In genomic region chr13:110690501-110691255, GRCm38 (mm10) we compare ENCODE assay signal across 9 mouse cellular contexts.
A peak's percentile ranks its signal among the peaks of the same experiment; 100 is the strongest.
DNase-seq lines count a peak whose midpoint lies in the region; ATAC-seq lines count a peak whose summit lies in the region.
"Had no signal": no experiment of that assay in that cellular context is flagged by ENCODE, and none has a peak within 500 bp of the region (broad histone marks: within the 10 kb centered on the region; RNA-seq: fewer than 3 reads in every experiment).

No protein-coding gene starts in this region.

- H3K4me1 ChIP-seq in embryonic facial prominence, embryonic 11.5 days (ENCODE audit: control insufficient read depth, insufficient read depth, low read length): no peaks in the 10 kb centered on the region
- peaks cover 30% of the 10 kb centered on the region for H3K4me1 ChIP-seq in embryonic facial prominence, embryonic 10.5 days
- H3K4me1 ChIP-seq in intestine, embryonic 16.5 days (ENCODE audit: control insufficient read depth, insufficient read depth, low read length): no peaks in the 10 kb centered on the region

- peak; percentile 38 for DNase-seq in embryonic facial prominence, embryonic 11.5 days (ENCODE audit: low spot score)
- DNase-seq in embryonic facial prominence, embryonic 10.5 days (ENCODE audit: low spot score): no peak
- DNase-seq in urinary bladder, postnatal 14 days (ENCODE audit: low spot score): peak; percentile 34
- no peak for DNase-seq in urinary bladder, postnatal 10 days (ENCODE audit: low spot score)
- peak; percentile 53 for DNase-seq in kidney, adult 18-20 months
- DNase-seq in c-Kit-positive CD71-positive TER-119-positive erythroid progenitor cells, embryonic 14.5 days (ENCODE audit: low spot score): no peak

- no peak for ATAC-seq in embryonic facial prominence, embryonic 11.5 days (replicated peaks; ENCODE audit: insufficient number of reproducible peaks, low FRiP score, low TSS enrichment, low read depth)
- no peak for ATAC-seq in intestine, embryonic 16.5 days
- no peak for ATAC-seq in megakaryocyte, adult 5-6 weeks (ENCODE audit: poor library complexity, severe bottlenecking)

- 43% methylated on average over 10 of the region's 10 CpGs for WGBS in embryonic facial prominence, embryonic 11.5 days
- WGBS in embryonic facial prominence, embryonic 10.5 days: 58% methylated on average over 10 of the region's 10 CpGs
- WGBS in intestine, embryonic 16.5 days: 27% methylated on average over 10 of the region's 10 CpGs

- H3K9ac ChIP-seq in embryonic facial prominence, embryonic 11.5 days (replicated peaks; ENCODE audit: low read length): no peak overlapping the region
- H3K9ac ChIP-seq in intestine, embryonic 16.5 days (ENCODE audit: low read depth, low read length): no peak overlapping the region
- H3K9ac ChIP-seq: limb, embryonic 15.5 days had no signal

- H3K27me3 ChIP-seq in embryonic facial prominence, embryonic 11.5 days (ENCODE audit: control insufficient read depth, insufficient read depth, low read length): no peaks in the 10 kb centered on the region
- H3K27me3 ChIP-seq in embryonic facial prominence, embryonic 10.5 days (replicated peaks; ENCODE audit: low read depth, poor library complexity, severe bottlenecking): no peaks in the 10 kb centered on the region
- H3K27me3 ChIP-seq in intestine, embryonic 16.5 days (replicated peaks; ENCODE audit: control insufficient read depth, insufficient read depth, low read length): no peaks in the 10 kb centered on the region
- H3K27me3 ChIP-seq: limb, embryonic 15.5 days had no signal

- no peak overlapping the region for H3K4me2 ChIP-seq in embryonic facial prominence, embryonic 11.5 days (ENCODE audit: low read depth, low read length)
- no peak overlapping the region for H3K4me2 ChIP-seq in intestine, embryonic 16.5 days (ENCODE audit: low read depth, low read length)
- H3K4me2 ChIP-seq: limb, embryonic 15.5 days had no signal

- no peak overlapping the region for H3K4me3 ChIP-seq in embryonic facial prominence, embryonic 11.5 days (ENCODE audit: low read depth, low read length)
- no peak overlapping the region for H3K4me3 ChIP-seq in embryonic facial prominence, embryonic 10.5 days
- H3K4me3 ChIP-seq in intestine, embryonic 16.5 days (ENCODE audit: low read length): no peak overlapping the region
- H3K4me3 ChIP-seq: limb, embryonic 15.5 days had no signal

- H3K9me3 ChIP-seq in embryonic facial prominence, embryonic 11.5 days (replicated peaks; ENCODE audit: control insufficient read depth, low read length): no peaks in the 10 kb centered on the region
- H3K9me3 ChIP-seq in embryonic facial prominence, embryonic 10.5 days: no peaks in the 10 kb centered on the region
- no peaks in the 10 kb centered on the region for H3K9me3 ChIP-seq in intestine, embryonic 16.5 days (ENCODE audit: control insufficient read depth, low read length)
- H3K9me3 ChIP-seq: limb, embryonic 15.5 days had no signal

- H3K36me3 ChIP-seq in embryonic facial prominence, embryonic 11.5 days (replicated peaks; ENCODE audit: control insufficient read depth, insufficient read depth, low read depth, low read length): no peaks in the 10 kb centered on the region
- no peaks in the 10 kb centered on the region for H3K36me3 ChIP-seq in embryonic facial prominence, embryonic 10.5 days (replicated peaks)
- no peaks in the 10 kb centered on the region for H3K36me3 ChIP-seq in intestine, embryonic 16.5 days (ENCODE audit: control insufficient read depth, insufficient read depth, low read length)
- H3K36me3 ChIP-seq: limb, embryonic 15.5 days had no signal

- no peak overlapping the region for H3K27ac ChIP-seq in embryonic facial prominence, embryonic 11.5 days (replicated peaks; ENCODE audit: low read depth, low read length)
- no peak overlapping the region for H3K27ac ChIP-seq in embryonic facial prominence, embryonic 10.5 days (replicated peaks)
- no peak overlapping the region for H3K27ac ChIP-seq in intestine, embryonic 16.5 days (ENCODE audit: low read length)
- H3K27ac ChIP-seq: limb, embryonic 15.5 days had no signal

Comparison
In these comparisons a context has a peak if more than half of its experiments do, and no peak if none do; other contexts are left out.
1. DNase-seq: peak in embryonic facial prominence, embryonic 11.5 days (single experiment), urinary bladder, postnatal 14 days (single experiment) and kidney, adult 18-20 months (single experiment); none in embryonic facial prominence, embryonic 10.5 days (single experiment), urinary bladder, postnatal 10 days (single experiment) and c-Kit-positive CD71-positive TER-119-positive erythroid progenitor cells, embryonic 14.5 days (single experiment).